Mouse (Mus musculus): Measurements from ENCODE around the gene Ppp1r15b. TPM values are rescaled to one million over a fixed set of nuclear protein-coding genes. Genes with fewer than 3 reads are reported as not detected.

The Ppp1r15b gene
- polyA plus RNA-seq (2015; fragmentation: Nextera tagmentation; extraction: Ambion mirVana) = 46.1 and 48.9 TPM in 2 replicates

DNA sequence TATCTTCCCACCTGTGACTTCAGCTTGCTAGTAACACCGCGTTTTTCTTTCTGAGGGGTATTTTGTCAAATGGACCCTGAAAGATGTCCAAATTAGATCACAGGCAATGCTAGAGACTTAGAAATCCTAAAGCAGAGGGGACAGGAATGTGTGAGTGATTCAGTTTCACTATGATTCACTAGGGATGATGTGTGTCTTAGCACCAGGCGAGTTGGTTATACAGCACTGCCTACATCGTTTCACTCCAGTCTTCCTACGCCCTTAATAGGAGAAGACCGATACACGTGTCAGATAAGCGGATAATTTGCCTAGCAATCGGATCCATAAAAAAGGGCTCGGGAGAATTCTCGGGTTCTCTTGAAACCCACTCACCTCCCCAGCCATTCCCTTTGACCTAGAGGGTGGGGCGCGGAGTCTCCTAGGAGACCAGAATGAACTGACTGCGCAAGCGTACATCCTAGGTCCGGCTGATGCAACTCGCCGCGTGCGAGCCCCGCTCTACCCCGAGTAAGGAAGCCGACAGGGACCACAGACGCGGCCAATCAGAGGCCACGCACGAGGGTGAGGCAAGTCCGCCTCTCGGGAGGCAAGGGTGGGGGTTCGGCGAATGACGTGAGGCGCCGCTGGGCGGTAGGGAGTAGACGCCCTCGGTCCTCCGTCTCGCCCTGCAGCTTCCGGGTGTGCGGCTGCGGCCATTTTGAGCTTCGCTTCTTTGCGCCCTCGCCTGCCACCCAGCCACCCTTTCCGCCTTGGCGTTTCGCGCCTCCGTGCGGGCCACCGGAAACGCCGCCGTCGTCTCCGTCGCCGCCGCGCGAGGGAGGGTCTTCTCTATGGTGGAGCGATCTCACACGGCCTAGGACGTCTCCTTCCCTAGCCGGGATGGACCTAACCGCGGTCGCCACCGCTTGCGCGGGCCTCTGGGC, at the start of gene Ppp1r15b:
TSS of gene Ppp1r15b (plus strand) at position 506 of the 923 bp plus-strand sequence.
- Histone ChIP-seq H3K4me3 (ENCODE audit: low read depth, low read length) (peak within 1 kb of the TSS; percentile 75), H3K9me3 (replicated peaks; ENCODE audit: control insufficient read depth, low read length) (no peaks in the 10 kb centered on the region), H3K4me2 (ENCODE audit: low read depth, low read length) (peak within 1 kb of the TSS; percentile 88), H3K9ac (ENCODE audit: low read depth, low read length) (peak within 1 kb of the TSS; percentile 90), H3K27me3 (ENCODE audit: control insufficient read depth, insufficient read depth, low read depth, low read length) (no peaks in the 10 kb centered on the region), H3K36me3 (ENCODE audit: control insufficient read depth, insufficient read depth) (peaks cover 17% of the 10 kb centered on the region), H3K4me1 (ENCODE audit: control insufficient read depth, low read depth, low read length) (peaks cover 25% of the 10 kb centered on the region), H3K27ac (ENCODE audit: low read length) (peak within 1 kb of the TSS; percentile 99)
- under 1% methylated on average over 72 of the region's 72 CpGs for WGBS (ENCODE audit: insufficient replicate concordance)
- ATAC-seq (ENCODE audit: low read depth) = peak; percentile 98

DNA sequence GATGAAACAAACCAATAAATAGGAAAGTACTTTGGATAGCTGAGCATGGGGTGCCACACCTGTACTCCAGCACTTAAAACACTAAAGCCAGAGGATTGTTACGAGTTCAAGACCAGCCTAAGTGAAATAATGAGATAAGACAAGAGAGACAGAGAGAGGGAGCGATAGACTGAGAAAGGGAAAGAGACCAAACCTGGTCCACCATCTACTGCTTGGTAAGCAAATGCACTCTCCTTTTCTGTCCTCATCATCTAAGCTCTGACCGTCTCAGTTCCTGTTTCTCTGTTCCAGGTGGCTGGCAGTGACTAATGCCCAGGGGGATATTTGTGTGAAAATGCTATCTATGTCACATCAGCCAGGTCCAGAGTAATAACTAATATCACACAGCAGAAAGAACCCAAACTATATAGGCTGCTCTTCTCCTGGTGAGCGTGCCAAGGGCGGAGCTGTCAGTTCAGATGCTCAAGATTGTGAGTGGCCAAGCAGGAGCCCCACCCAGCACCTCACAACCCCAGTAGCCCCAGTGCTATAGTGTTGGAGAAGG, 47.9 kb upstream of the Ppp1r15b start:
- peaks cover 21% of the 10 kb centered on the region for H3K4me1 ChIP-seq (ENCODE audit: control insufficient read depth, low read depth, low read length)
- H3K27me3 ChIP-seq (ENCODE audit: control insufficient read depth, insufficient read depth, low read depth, low read length) = no peaks in the 10 kb centered on the region
- no peak overlapping the region for H3K4me3 ChIP-seq (ENCODE audit: low read depth, low read length)
- H3K27ac ChIP-seq (ENCODE audit: low read length) = no peak overlapping the region
- H3K36me3 ChIP-seq (ENCODE audit: control insufficient read depth, insufficient read depth) = no peaks in the 10 kb centered on the region
- peak; percentile 40; the same call in 1 of the 2 replicates for ATAC-seq (ENCODE audit: low read depth)
- WGBS (ENCODE audit: insufficient replicate concordance) = 54% methylated on average over 5 of the region's 5 CpGs
- no peak overlapping the region for H3K9ac ChIP-seq (ENCODE audit: low read depth, low read length)
- H3K9me3 ChIP-seq (replicated peaks; ENCODE audit: control insufficient read depth, low read length) = no peaks in the 10 kb centered on the region
- no peak overlapping the region for H3K4me2 ChIP-seq (ENCODE audit: low read depth, low read length)

DNA sequence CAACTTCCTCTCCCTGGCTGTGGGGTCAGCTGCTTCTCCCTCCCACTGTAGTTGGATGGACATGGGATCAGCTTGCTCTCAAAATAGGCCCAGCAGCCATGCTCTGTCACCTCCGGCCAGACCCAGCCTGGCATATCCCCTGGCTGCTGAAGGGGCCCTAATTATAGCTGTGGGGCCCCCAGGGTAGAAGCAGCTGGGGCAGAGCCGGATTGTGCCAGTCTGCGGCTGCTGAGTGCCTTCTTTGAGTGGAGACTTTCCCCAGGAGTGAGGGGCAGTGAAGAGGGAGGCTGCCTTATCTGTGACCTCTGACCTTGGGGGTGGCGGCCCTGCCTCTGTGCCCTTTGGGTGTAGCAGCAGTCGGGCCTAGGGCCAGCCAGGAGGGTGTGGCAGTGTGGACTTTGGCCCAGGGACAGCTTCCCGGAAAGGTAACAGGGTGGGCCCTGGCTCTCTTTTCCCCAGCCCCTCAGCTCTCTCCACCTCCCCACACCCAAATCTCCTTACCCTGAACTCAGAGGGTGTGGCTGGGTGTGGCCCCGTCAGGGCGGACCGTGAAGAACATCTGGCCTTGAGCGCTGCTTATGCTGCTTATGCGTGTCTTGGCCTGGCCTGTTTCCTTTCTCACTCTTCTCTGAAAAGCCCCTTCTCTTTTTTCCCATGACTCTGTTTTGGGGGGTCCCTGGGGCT, 46.9 kb upstream of the Ppp1r15b start:
- Histone ChIP-seq H3K4me2 (ENCODE audit: low read depth, low read length) (peak overlapping the region; percentile 33), H3K27ac (ENCODE audit: low read length) (no peak overlapping the region), H3K9ac (ENCODE audit: low read depth, low read length) (no peak overlapping the region; the same call in 1 of the 2 replicates), H3K4me3 (ENCODE audit: low read depth, low read length) (no peak overlapping the region), H3K9me3 (replicated peaks; ENCODE audit: control insufficient read depth, low read length) (no peaks in the 10 kb centered on the region), H3K36me3 (ENCODE audit: control insufficient read depth, insufficient read depth) (no peaks in the 10 kb centered on the region), H3K27me3 (ENCODE audit: control insufficient read depth, insufficient read depth, low read depth, low read length) (no peaks in the 10 kb centered on the region), H3K4me1 (ENCODE audit: control insufficient read depth, low read depth, low read length) (peaks cover 21% of the 10 kb centered on the region)
- 20% methylated on average over 11 of the region's 11 CpGs for WGBS (ENCODE audit: insufficient replicate concordance)
- peak; percentile 67 for ATAC-seq (ENCODE audit: low read depth)

DNA sequence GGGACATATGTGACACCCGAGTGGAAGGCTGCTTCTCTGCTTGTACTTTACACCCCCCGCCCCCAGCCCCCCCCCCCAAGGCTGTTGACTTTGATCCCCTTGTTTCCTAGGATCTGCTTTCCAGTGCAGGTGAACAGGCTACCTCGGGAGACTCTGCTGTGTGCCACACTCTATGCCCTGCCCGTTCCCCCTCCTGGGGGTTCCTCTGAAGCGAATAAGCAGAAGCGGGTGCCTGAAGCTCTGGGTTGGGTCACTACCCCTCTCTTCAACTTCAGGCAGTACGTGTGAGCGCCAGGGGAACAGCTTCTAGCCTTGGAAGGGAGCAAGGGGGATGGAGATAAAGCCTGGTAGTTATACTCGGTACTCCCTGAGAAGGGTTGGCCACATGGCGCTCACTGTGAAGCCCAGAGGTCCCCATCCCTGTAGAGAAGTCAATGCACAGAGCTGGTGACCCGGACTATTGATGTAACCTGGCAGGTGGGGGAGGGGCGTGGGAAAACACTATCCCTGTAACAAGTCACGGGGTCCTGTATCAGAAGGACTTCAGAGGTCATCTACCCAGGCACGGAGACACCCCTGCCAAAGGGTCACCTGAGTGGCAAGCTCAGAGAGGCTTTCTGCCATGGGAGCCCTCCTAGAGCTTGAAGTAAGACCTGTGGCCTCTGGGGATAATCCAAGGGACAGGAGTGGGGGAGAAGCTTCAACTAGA, 46.1 kb upstream of the Ppp1r15b start:
- no peak for ATAC-seq (ENCODE audit: low read depth)
- 61% methylated on average over 14 of the region's 14 CpGs for WGBS (ENCODE audit: insufficient replicate concordance)
- H3K9ac ChIP-seq (ENCODE audit: low read depth, low read length) = no peak overlapping the region

DNA sequence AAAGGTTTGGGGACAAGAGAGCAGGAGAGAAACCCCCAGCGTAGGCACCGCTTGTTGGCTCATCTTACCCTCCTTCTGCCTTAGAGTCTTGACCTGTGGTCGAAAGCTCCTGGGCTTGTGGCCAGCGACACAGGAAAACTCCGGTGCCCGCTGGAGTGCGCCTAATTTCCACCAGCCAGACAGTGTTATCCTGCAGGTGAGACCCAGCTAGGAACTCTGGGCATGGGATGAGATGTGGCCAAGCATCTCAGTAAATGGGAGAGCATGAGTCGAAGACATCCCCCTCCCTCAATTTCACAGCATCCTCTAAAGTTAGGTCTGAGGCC, 45.6 kb upstream of the Ppp1r15b start:
- Histone ChIP-seq H3K36me3 (ENCODE audit: control insufficient read depth, insufficient read depth) (no peaks in the 10 kb centered on the region), H3K4me1 (ENCODE audit: control insufficient read depth, low read depth, low read length) (peaks cover 21% of the 10 kb centered on the region), H3K4me3 (ENCODE audit: low read depth, low read length) (no peak overlapping the region), H3K9me3 (replicated peaks; ENCODE audit: control insufficient read depth, low read length) (no peaks in the 10 kb centered on the region), H3K27ac (ENCODE audit: low read length) (no peak overlapping the region), H3K27me3 (ENCODE audit: control insufficient read depth, insufficient read depth, low read depth, low read length) (no peaks in the 10 kb centered on the region), H3K4me2 (ENCODE audit: low read depth, low read length) (no peak overlapping the region), H3K9ac (ENCODE audit: low read depth, low read length) (no peak overlapping the region)
- ATAC-seq (ENCODE audit: low read depth) = no peak
- WGBS (ENCODE audit: insufficient replicate concordance) = 88% methylated on average over 8 of the region's 8 CpGs

More for the DNA sequence above, 46.1 kb upstream of the Ppp1r15b start:
- Histone ChIP-seq H3K36me3 (ENCODE audit: control insufficient read depth, insufficient read depth) (no peaks in the 10 kb centered on the region), H3K4me1 (ENCODE audit: control insufficient read depth, low read depth, low read length) (peaks cover 21% of the 10 kb centered on the region), H3K27ac (ENCODE audit: low read length) (no peak overlapping the region), H3K27me3 (ENCODE audit: control insufficient read depth, insufficient read depth, low read depth, low read length) (no peaks in the 10 kb centered on the region), H3K4me3 (ENCODE audit: low read depth, low read length) (no peak overlapping the region), H3K9me3 (replicated peaks; ENCODE audit: control insufficient read depth, low read length) (no peaks in the 10 kb centered on the region), H3K4me2 (ENCODE audit: low read depth, low read length) (peak overlapping the region; percentile 33)

DNA sequence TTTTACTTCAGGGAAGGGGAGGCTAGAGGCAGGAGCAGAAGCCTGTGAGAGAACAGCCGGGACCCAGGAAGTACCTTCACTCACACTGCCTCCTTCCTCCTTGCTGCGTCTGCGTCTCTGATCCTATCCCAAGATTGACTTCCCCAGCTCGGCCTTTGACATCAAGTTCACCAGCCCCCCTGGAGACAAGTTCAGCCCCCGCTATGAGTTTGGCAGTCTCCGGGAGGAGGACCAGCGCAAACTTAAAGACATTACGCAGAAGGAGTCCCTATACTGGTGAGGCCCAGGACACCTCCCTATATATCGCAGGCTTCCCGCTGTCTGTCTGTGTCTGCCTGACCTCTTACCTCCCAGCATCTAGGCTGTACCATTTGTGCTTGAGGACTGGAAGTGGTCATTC, 44.1 kb upstream of the Ppp1r15b start:
- Histone ChIP-seq H3K36me3 (ENCODE audit: control insufficient read depth, insufficient read depth) (no peaks in the 10 kb centered on the region), H3K4me2 (ENCODE audit: low read depth, low read length) (no peak overlapping the region), H3K27me3 (ENCODE audit: control insufficient read depth, insufficient read depth, low read depth, low read length) (no peaks in the 10 kb centered on the region), H3K4me3 (ENCODE audit: low read depth, low read length) (no peak overlapping the region), H3K9me3 (replicated peaks; ENCODE audit: control insufficient read depth, low read length) (no peaks in the 10 kb centered on the region), H3K9ac (ENCODE audit: low read depth, low read length) (no peak overlapping the region), H3K4me1 (ENCODE audit: control insufficient read depth, low read depth, low read length) (peaks cover 21% of the 10 kb centered on the region), H3K27ac (ENCODE audit: low read length) (no peak overlapping the region)
- WGBS (ENCODE audit: insufficient replicate concordance) = 76% methylated on average over 10 of the region's 10 CpGs
- no peak for ATAC-seq (ENCODE audit: low read depth)

DNA sequence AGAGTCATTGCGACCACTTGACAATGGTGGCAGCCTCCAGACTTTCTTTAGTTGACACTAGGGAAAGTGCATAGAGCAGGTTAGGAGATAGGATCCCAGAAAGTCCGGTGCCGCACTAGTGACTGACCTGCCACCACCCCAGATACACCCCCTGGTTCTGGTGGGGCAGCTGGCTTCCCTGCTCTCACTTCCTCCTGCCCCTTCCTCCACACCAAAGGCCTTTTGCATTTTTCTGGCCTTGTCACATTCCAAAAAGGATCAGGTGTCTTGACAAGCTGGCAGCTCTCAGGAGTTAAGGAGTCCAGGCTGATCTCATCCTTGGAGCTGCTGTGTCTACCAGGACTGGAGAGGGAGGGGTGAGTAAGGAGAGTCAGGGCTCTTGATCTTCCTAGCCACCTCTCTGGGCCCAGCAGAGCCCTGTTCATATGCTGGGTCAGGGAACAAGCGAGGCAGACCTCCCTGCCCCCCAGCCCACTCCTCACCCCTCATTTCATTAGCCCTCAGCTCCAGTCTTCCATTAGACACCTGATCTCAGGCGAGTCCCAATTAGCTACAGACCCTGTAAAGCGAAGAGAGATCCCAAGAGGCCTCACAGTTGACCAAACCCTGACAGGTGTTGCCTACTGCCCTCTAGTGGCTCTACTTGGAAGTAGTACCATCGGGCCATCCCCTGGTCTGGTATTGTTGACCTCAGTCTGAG, 43.6 kb upstream of the Ppp1r15b start:
- ATAC-seq (ENCODE audit: low read depth) = 0 out of 2 replicates have a peak, but pooled peaks have one; percentile 25
- 42% methylated on average over 7 of the region's 7 CpGs for WGBS (ENCODE audit: insufficient replicate concordance)

DNA sequence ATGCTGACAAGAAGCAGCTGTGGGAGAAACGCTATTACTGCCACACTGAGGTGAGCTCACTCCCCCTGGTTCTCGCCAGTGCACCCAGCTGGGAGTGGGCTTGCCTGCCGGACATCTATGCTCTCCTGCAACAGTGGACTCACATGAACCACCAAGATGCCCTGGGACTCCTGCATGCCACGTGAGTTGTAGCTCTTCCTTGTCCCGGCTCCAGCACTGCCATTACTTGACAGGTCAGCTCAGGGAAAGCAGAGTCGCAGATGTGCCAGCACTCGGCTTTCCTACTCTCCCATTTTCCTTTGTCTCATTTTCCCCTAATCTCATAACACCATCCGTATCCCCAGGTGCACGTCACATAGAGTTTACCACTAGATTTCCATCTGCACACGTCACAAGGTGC, 42.7 kb upstream of the Ppp1r15b start:
- ATAC-seq (ENCODE audit: low read depth) = no peak
- 67% methylated on average over 10 of the region's 10 CpGs for WGBS (ENCODE audit: insufficient replicate concordance)

More for the DNA sequence above, 43.6 kb upstream of the Ppp1r15b start:
- Histone ChIP-seq H3K27ac (ENCODE audit: low read length) (no peak overlapping the region), H3K4me1 (ENCODE audit: control insufficient read depth, low read depth, low read length) (peaks cover 21% of the 10 kb centered on the region), H3K4me2 (ENCODE audit: low read depth, low read length) (no peak overlapping the region), H3K9ac (ENCODE audit: low read depth, low read length) (no peak overlapping the region), H3K9me3 (replicated peaks; ENCODE audit: control insufficient read depth, low read length) (no peaks in the 10 kb centered on the region), H3K27me3 (ENCODE audit: control insufficient read depth, insufficient read depth, low read depth, low read length) (no peaks in the 10 kb centered on the region), H3K36me3 (ENCODE audit: control insufficient read depth, insufficient read depth) (no peaks in the 10 kb centered on the region), H3K4me3 (ENCODE audit: low read depth, low read length) (no peak overlapping the region)

More for the DNA sequence above, 42.7 kb upstream of the Ppp1r15b start:
- Histone ChIP-seq H3K4me1 (ENCODE audit: control insufficient read depth, low read depth, low read length) (peaks cover 19% of the 10 kb centered on the region), H3K4me2 (ENCODE audit: low read depth, low read length) (no peak overlapping the region), H3K9me3 (replicated peaks; ENCODE audit: control insufficient read depth, low read length) (no peaks in the 10 kb centered on the region), H3K36me3 (ENCODE audit: control insufficient read depth, insufficient read depth) (no peaks in the 10 kb centered on the region), H3K27ac (ENCODE audit: low read length) (no peak overlapping the region), H3K9ac (ENCODE audit: low read depth, low read length) (no peak overlapping the region), H3K27me3 (ENCODE audit: control insufficient read depth, insufficient read depth, low read depth, low read length) (no peaks in the 10 kb centered on the region), H3K4me3 (ENCODE audit: low read depth, low read length) (no peak overlapping the region)

Data from liver, embryonic 16.5 days (tissue).